ENCODE assay signal across 9 mouse cellular contexts in genomic region chr1:193324224-193324623, GRCm38 (mm10). TPM values are rescaled to one million over a fixed set of nuclear protein-coding genes. Genes with fewer than 3 reads are reported as not detected.
A peak's percentile ranks its signal among the peaks of the same experiment; 100 is the strongest.
DNase-seq lines count a peak whose midpoint lies in the region; ATAC-seq and TF ChIP-seq lines count a peak whose summit lies in the region.
"Had no signal": no experiment of that assay in that cellular context is flagged by ENCODE, and none has a peak within 500 bp of the region (broad histone marks: within the 10 kb centered on the region; RNA-seq: fewer than 3 reads in every experiment).

No protein-coding gene starts in this region.

- no peak for ATAC-seq in hindbrain, postnatal 0 days
- no peak for ATAC-seq in hindbrain, embryonic 12.5 days (ENCODE audit: low FRiP score)
- ATAC-seq in megakaryocyte, adult 5-6 weeks (ENCODE audit: poor library complexity, severe bottlenecking) = peak; percentile 59

- DNase-seq in hindbrain, postnatal 0 days (ENCODE audit: low spot score) = peak; percentile 71
- DNase-seq in 416B (ENCODE audit: low read depth) = peak; percentile 21
- DNase-seq in embryo, embryonic 9.5 days (ENCODE audit: extremely low spot score) = peak; percentile 44
- no peak for DNase-seq in heart, postnatal 25 days (ENCODE audit: low spot score)
- DNase-seq in ovary, postnatal 10 days (ENCODE audit: low spot score) = no peak

- H3K9me3 ChIP-seq in hindbrain, postnatal 0 days (ENCODE audit: low read length) = no peaks in the 10 kb centered on the region
- H3K9me3 ChIP-seq in hindbrain, embryonic 12.5 days (replicated peaks) = no peaks in the 10 kb centered on the region
- no peaks in the 10 kb centered on the region for H3K9me3 ChIP-seq in ES-Bruce4 (replicated peaks; ENCODE audit: control insufficient read depth, insufficient read depth, low read length, poor library complexity, severe bottlenecking)
- H3K9me3 ChIP-seq: embryonic facial prominence, embryonic 13.5 days had no signal

- WGBS in hindbrain, postnatal 0 days = 41% methylated on average over 2 of the region's 2 CpGs
- WGBS in hindbrain, embryonic 12.5 days = 36% methylated on average over 2 of the region's 2 CpGs

- H3K27me3 ChIP-seq in hindbrain, postnatal 0 days (ENCODE audit: insufficient read depth, low read length) = no peaks in the 10 kb centered on the region
- H3K27me3 ChIP-seq in hindbrain, embryonic 12.5 days = no peaks in the 10 kb centered on the region
- no peaks in the 10 kb centered on the region for H3K27me3 ChIP-seq in ES-Bruce4 (ENCODE audit: control insufficient read depth, insufficient read depth, low read length, poor library complexity, severe bottlenecking)
- H3K27me3 ChIP-seq: embryonic facial prominence, embryonic 13.5 days had no signal

- no peak for TF ChIP-seq EP300 in ES-Bruce4 (IDR thresholded peaks at IDR 0.05; ENCODE audit: insufficient read depth, low read depth, low read length)

- intact Hi-C loops in heart, postnatal 25 days (cut with DNase I) = loop anchor here (1.0 kb wide), 2 partner anchors 69 to 116 kb away; no protein-coding TSS in a partner anchor

- H3K9ac ChIP-seq in hindbrain, postnatal 0 days (replicated peaks; ENCODE audit: low read length) = no peak overlapping the region
- H3K9ac ChIP-seq in hindbrain, embryonic 12.5 days = no peak overlapping the region
- no peak overlapping the region for H3K9ac ChIP-seq in ES-Bruce4 (ENCODE audit: low read depth, poor library complexity, severe bottlenecking)
- H3K9ac ChIP-seq: embryonic facial prominence, embryonic 13.5 days had no signal

- no peaks in the 10 kb centered on the region for H3K36me3 ChIP-seq in hindbrain, postnatal 0 days (ENCODE audit: insufficient read depth, low read length)
- no peaks in the 10 kb centered on the region for H3K36me3 ChIP-seq in hindbrain, embryonic 12.5 days
- H3K36me3 ChIP-seq in ES-Bruce4 (ENCODE audit: control insufficient read depth, insufficient read depth, low read length, poor library complexity, severe bottlenecking) = no peaks in the 10 kb centered on the region
- H3K36me3 ChIP-seq: embryonic facial prominence, embryonic 13.5 days had no signal

- H3K27ac ChIP-seq in hindbrain, postnatal 0 days = no peak overlapping the region
- H3K27ac ChIP-seq in hindbrain, embryonic 12.5 days = no peak overlapping the region
- H3K27ac ChIP-seq in ES-Bruce4 (ENCODE audit: insufficient read depth, low read length) = no peak overlapping the region
- H3K27ac ChIP-seq: embryonic facial prominence, embryonic 13.5 days had no signal

- TF ChIP-seq CTCF in hindbrain, postnatal 0 days (IDR thresholded peaks at IDR 0.05; ENCODE audit: low read depth) = peak; percentile 75
- peak; percentile 78 for TF ChIP-seq CTCF in ES-Bruce4 (IDR thresholded peaks at IDR 0.05; ENCODE audit: low read depth, low read length)

- no peak for TF ChIP-seq POLR2A in ES-Bruce4 (IDR thresholded peaks at IDR 0.05; ENCODE audit: insufficient read depth, low read length)

- H3K4me3 ChIP-seq in hindbrain, postnatal 0 days (ENCODE audit: low read length) = no peak overlapping the region
- no peak overlapping the region for H3K4me3 ChIP-seq in hindbrain, embryonic 12.5 days
- H3K4me3 ChIP-seq in ES-Bruce4 (ENCODE audit: low read depth, low read length) = no peak overlapping the region
- H3K4me3 ChIP-seq: embryonic facial prominence, embryonic 13.5 days had no signal

- no peaks in the 10 kb centered on the region for H3K4me1 ChIP-seq in hindbrain, postnatal 0 days (ENCODE audit: insufficient read depth, low read length)
- H3K4me1 ChIP-seq in hindbrain, embryonic 12.5 days = no peaks in the 10 kb centered on the region
- H3K4me1 ChIP-seq in ES-Bruce4 (ENCODE audit: control insufficient read depth, insufficient read depth, low read length) = no peaks in the 10 kb centered on the region
- H3K4me1 ChIP-seq: embryonic facial prominence, embryonic 13.5 days had no signal

- H3K4me2 ChIP-seq in hindbrain, postnatal 0 days (ENCODE audit: low read depth, low read length) = no peak overlapping the region
- H3K4me2 ChIP-seq in hindbrain, embryonic 12.5 days (replicated peaks) = no peak overlapping the region
- H3K4me2 ChIP-seq: embryonic facial prominence, embryonic 13.5 days had no signal

RNA-seq across cellular contexts. Expression of gene Camk1g, which starts 45.9 kb away (rescaled TPM):
- 32.9 and 34.6 TPM in 2 replicates for total RNA-seq in hindbrain, postnatal 0 days (2014; rRNA removed)
- polyA plus RNA-seq in hindbrain, postnatal 0 days (2015; fragmentation: Nextera tagmentation; extraction: Ambion mirVana) = 30.9 and 35.1 TPM in 2 replicates
- polyA plus RNA-seq in hindbrain, embryonic 12.5 days (2016; fragmentation: Nextera tagmentation; extraction: Ambion mirVana) = 19.7 and 20.3 TPM in 2 replicates
- polyA plus RNA-seq in ES-Bruce4 (2011; ENCODE audit: insufficient read depth, insufficient read length, low read depth, missing spikeins) = 0.37 and 0.54 TPM in 2 replicates
- not detected in 2 replicates for total RNA-seq in megakaryocyte, adult 5-6 weeks (2015)
- total RNA-seq in megakaryocyte, adult 5-6 weeks (2017) = not detected in 2 replicates
- total RNA-seq in heart, postnatal 25 days (2021) = under 1 TPM; 0.39 to 0.62 TPM

RNA-seq across cellular contexts. Expression of gene G0s2, which starts 51.2 kb away (rescaled TPM):
- total RNA-seq in hindbrain, postnatal 0 days (2014; rRNA removed) = 7.4 and 12.1 TPM in 2 replicates
- 7.0 and 9.1 TPM in 2 replicates for polyA plus RNA-seq in hindbrain, postnatal 0 days (2015; fragmentation: Nextera tagmentation; extraction: Ambion mirVana)
- 6.4 and 7.1 TPM in 2 replicates for polyA plus RNA-seq in hindbrain, embryonic 12.5 days (2016; fragmentation: Nextera tagmentation; extraction: Ambion mirVana)
- not detected in 2 replicates for polyA plus RNA-seq in ES-Bruce4 (2011; ENCODE audit: insufficient read depth, insufficient read length, low read depth, missing spikeins)
- 31.0 and 35.4 TPM in 2 replicates for total RNA-seq in megakaryocyte, adult 5-6 weeks (2015)
- total RNA-seq in megakaryocyte, adult 5-6 weeks (2017) = 40.3 and 46.3 TPM in 2 replicates
- total RNA-seq in heart, postnatal 25 days (2021) = 10 to 100 TPM; 64.5 to 74.4 TPM

Comparison
In these comparisons a context has a peak if more than half of its experiments do, and no peak if none do; other contexts are left out.
1. DNase-seq: peak in hindbrain, postnatal 0 days (single experiment), 416B (single experiment) and embryo, embryonic 9.5 days (single experiment); none in heart, postnatal 25 days (single experiment) and ovary, postnatal 10 days (single experiment).
2. RNA of gene Camk1g, which starts 45.9 kb away (total RNA-seq): 32.9 to 34.6 TPM in hindbrain, postnatal 0 days; 0.39 to 0.62 TPM in heart, postnatal 25 days and not detected in megakaryocyte, adult 5-6 weeks; every median in the first group is over 10 times any median in the second.